In genomic region chr12:75853559-75853958, GRCm38 (mm10) we compare ENCODE assay signal across 7 mouse cellular contexts. TPM values are rescaled to one million over a fixed set of nuclear protein-coding genes. Genes with fewer than 3 reads are reported as not detected.
DNase-seq lines count a peak whose midpoint lies in the region; ATAC-seq and TF ChIP-seq lines count a peak whose summit lies in the region.

No protein-coding gene starts in this region.

- H3K36me3 ChIP-seq in hindbrain, postnatal 0 days (ENCODE audit: insufficient read depth, low read length), result no peaks in the 10 kb centered on the region

- DNase-seq in NIH3T3 (ENCODE audit: low read depth), result peak; percentile 45
- DNase-seq in adrenal gland, postnatal 25 days, result peak; percentile 38
- DNase-seq in hindbrain, postnatal 0 days (ENCODE audit: low spot score), result no peak
- peak; percentile 54 for DNase-seq in lung, adult 2 months
- no peak for DNase-seq in frontal cortex, postnatal 36 days (ENCODE audit: low spot score in 2 of 2)
- no peak for DNase-seq in frontal cortex, postnatal 14 days (ENCODE audit: low spot score in 2 of 2)
- no peak for DNase-seq in cerebellum, postnatal 10 days

- ATAC-seq in hindbrain, postnatal 0 days, result no peak

- no peaks in the 10 kb centered on the region for H3K27me3 ChIP-seq in hindbrain, postnatal 0 days (ENCODE audit: insufficient read depth, low read length)

- TF ChIP-seq CTCF in hindbrain, postnatal 0 days (IDR thresholded peaks at IDR 0.05; ENCODE audit: low read depth), result no peak
- TF ChIP-seq CTCF in lung, adult 2 months (IDR thresholded peaks at IDR 0.05; ENCODE audit: insufficient read depth, low read length), result no peak

- H3K4me3 ChIP-seq in hindbrain, postnatal 0 days (ENCODE audit: low read length), result no peak overlapping the region
- peak overlapping the region; percentile 36 for H3K4me3 ChIP-seq in lung, adult 2 months (replicated peaks; ENCODE audit: extremely low read depth, low read depth, low read length)

- H3K4me2 ChIP-seq in hindbrain, postnatal 0 days (ENCODE audit: low read depth, low read length), result peak overlapping the region; percentile 2; the same call in 1 of the 2 replicates

- peak overlapping the region; percentile 2; the same call in 1 of the 2 replicates for H3K27ac ChIP-seq in hindbrain, postnatal 0 days

- no peaks in the 10 kb centered on the region for H3K9me3 ChIP-seq in hindbrain, postnatal 0 days (ENCODE audit: low read length)

- no peak for TF ChIP-seq POLR2A in lung, adult 2 months (IDR thresholded peaks at IDR 0.05; ENCODE audit: borderline replicate concordance, extremely low read depth, low read depth, low read length)

- no peaks in the 10 kb centered on the region for H3K4me1 ChIP-seq in hindbrain, postnatal 0 days (ENCODE audit: insufficient read depth, low read length)
- peaks cover 16% of the 10 kb centered on the region for H3K4me1 ChIP-seq in lung, adult 2 months (ENCODE audit: control insufficient read depth, insufficient read depth, low read length)

- H3K9ac ChIP-seq in hindbrain, postnatal 0 days (replicated peaks; ENCODE audit: low read length), result no peak overlapping the region

- WGBS in hindbrain, postnatal 0 days, result 60% methylated on average over 8 of the region's 8 CpGs
- 6% methylated on average over 8 of the region's 8 CpGs for WGBS in lung, adult 2 months

RNA-seq across cellular contexts. Expression of gene Syne2, which starts 35.6 kb away (rescaled TPM):
- total RNA-seq in adrenal gland, postnatal 25 days (2021), result 47.9 and 67.7 TPM in 2 replicates
- total RNA-seq in hindbrain, postnatal 0 days (2014; rRNA removed), result 39.3 and 57.2 TPM in 2 replicates
- polyA plus RNA-seq in hindbrain, postnatal 0 days (2015; fragmentation: Nextera tagmentation; extraction: Ambion mirVana), result 26.1 and 28.8 TPM in 2 replicates
- polyA plus RNA-seq in lung, adult 2 months (2012; rRNA removed), result 79.1 and 82.0 TPM in 2 replicates

Comparison
In these comparisons a context has a peak if more than half of its experiments do, and no peak if none do; other contexts are left out.
1. DNase-seq: peak in NIH3T3 (single experiment), adrenal gland, postnatal 25 days (single experiment) and lung, adult 2 months (single experiment); none in hindbrain, postnatal 0 days (single experiment), frontal cortex, postnatal 36 days (0 of 2), frontal cortex, postnatal 14 days (0 of 2) and cerebellum, postnatal 10 days (0 of 2).